Mouse (Mus musculus) cerebellum, adult 2 months (tissue): ENCODE data around the gene Dhx15.

Experiments
- CTCF ChIP-seq: fragments of 200-500 bp; IDR thresholded peaks from 2 replicates; pipeline ENCODE4 v1.5.1; 2011; ENCODE audit warnings: low read depth, mild to moderate bottlenecking, control low read depth, low read length, moderate library complexity, borderline replicate concordance; ENCODE audit not compliant: insufficient read depth
- POLR2A ChIP-seq: fragments of 200-500 bp; IDR thresholded peaks from 2 replicates; pipeline ENCODE4 v1.6.1; 2011; ENCODE audit warnings: low read length, control low read depth, borderline replicate concordance; ENCODE audit not compliant: insufficient read depth

DNA sequence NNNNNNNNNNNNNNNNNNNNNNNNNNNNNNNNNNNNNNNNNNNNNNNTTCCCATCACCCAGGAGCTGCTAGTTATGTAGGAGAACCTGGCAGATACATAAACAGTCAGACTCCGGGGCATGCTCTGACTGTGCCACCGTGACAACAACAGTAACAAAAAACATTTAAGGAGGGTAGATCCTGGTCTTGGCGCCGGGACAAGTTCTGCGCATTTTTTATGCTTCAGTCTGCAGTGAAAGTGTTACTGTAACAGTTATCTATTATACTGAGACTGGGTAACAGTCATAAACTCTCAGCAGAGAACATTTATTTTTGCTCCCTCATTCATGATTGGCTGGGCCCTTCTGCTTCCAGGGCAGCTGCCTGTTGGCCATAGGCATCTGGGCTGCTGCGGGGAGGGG lies 27.9 kb upstream of the Dhx15 start:
- TF ChIP-seq POLR2A (no peak), CTCF (no peak)
